Mouse (Mus musculus) midbrain, embryonic 14.5 days (tissue): ENCODE results near the gene Olfr1015. TPM values are rescaled to one million over a fixed set of nuclear protein-coding genes. Genes with fewer than 3 reads are reported as not detected.

Source experiments
- polyA plus RNA-seq: library from polyadenylated mRNA; unstranded; fragments of >200 nt; fragmentation: Nextera tagmentation; extraction: Ambion mirVana; gene quantifications from 2 replicates; pipeline ENCODE4 v1.2.1, GENCODE M21; 2014

Olfr1015 gene
- polyA plus RNA-seq, 1 experiment from 2014 or later = not detected

Other genes with a start within 250 kb of the Olfr1015 start
- not detected in 2 replicates for gene Olfr996, start 202.8 kb upstream of the Olfr1015 start, polyA plus RNA-seq
- gene Olfr998, start 193.1 kb upstream of the Olfr1015 start, polyA plus RNA-seq = not detected in 2 replicates
- not detected in 2 replicates for gene Olfr1000, start 170.1 kb upstream of the Olfr1015 start, polyA plus RNA-seq
- gene Olfr1002, start 131.3 kb upstream of the Olfr1015 start, polyA plus RNA-seq = not detected in 2 replicates
- gene Olfr154, start 117.6 kb upstream of the Olfr1015 start, polyA plus RNA-seq = not detected in 2 replicates
- not detected in 2 replicates for gene Olfr1006, start 103.2 kb upstream of the Olfr1015 start, polyA plus RNA-seq
- gene Olfr1008, start 92.6 kb upstream of the Olfr1015 start, polyA plus RNA-seq = not detected in 2 replicates
- not detected in 2 replicates for gene Olfr1009, start 66.6 kb upstream of the Olfr1015 start, polyA plus RNA-seq
- not detected in 2 replicates for gene Olfr1012, start 19.3 kb upstream of the Olfr1015 start, polyA plus RNA-seq
- not detected in 2 replicates for gene Olfr1013, start 14.9 kb upstream of the Olfr1015 start, polyA plus RNA-seq
- gene Olfr1014, start 9.3 kb upstream of the Olfr1015 start, polyA plus RNA-seq = not detected in 2 replicates
- gene Olfr1016, start 20.5 kb downstream of the Olfr1015 start, polyA plus RNA-seq = not detected in 2 replicates
- gene Olfr1018, start 36.5 kb downstream of the Olfr1015 start, polyA plus RNA-seq = not detected in 2 replicates
- gene Olfr1019, start 63.5 kb downstream of the Olfr1015 start, polyA plus RNA-seq = not detected in 2 replicates
- gene Olfr1020, start 65.0 kb downstream of the Olfr1015 start, polyA plus RNA-seq = not detected in 2 replicates
- gene Olfr1022, start 86.6 kb downstream of the Olfr1015 start, polyA plus RNA-seq = not detected in 2 replicates
- gene Olfr1023, start 103.6 kb downstream of the Olfr1015 start, polyA plus RNA-seq = not detected in 2 replicates
- not detected in 2 replicates for gene Olfr1024, start 123.0 kb downstream of the Olfr1015 start, polyA plus RNA-seq
- not detected in 2 replicates for gene Olfr1025-ps1, start 133.2 kb downstream of the Olfr1015 start, polyA plus RNA-seq
- not detected in 2 replicates for gene Olfr1026, start 139.5 kb downstream of the Olfr1015 start, polyA plus RNA-seq
- gene Olfr1028, start 168.4 kb downstream of the Olfr1015 start, polyA plus RNA-seq = not detected in 2 replicates
- gene Olfr1029, start 191.9 kb downstream of the Olfr1015 start, polyA plus RNA-seq = not detected in 2 replicates
- gene Olfr1030, start 197.3 kb downstream of the Olfr1015 start, polyA plus RNA-seq = not detected in 2 replicates
- gene Olfr1031, start 208.3 kb downstream of the Olfr1015 start, polyA plus RNA-seq = not detected in 2 replicates
- not detected in 2 replicates for gene Olfr1032, start 223.5 kb downstream of the Olfr1015 start, polyA plus RNA-seq
- gene Olfr1033, start 238.6 kb downstream of the Olfr1015 start, polyA plus RNA-seq = 0.63 TPM in 1 of 2 replicates, not detected in the other